Mouse (Mus musculus) neural tube, embryonic 15.5 days (tissue): Measurements from ENCODE around the gene Ddx4. TPM values are rescaled to one million over a fixed set of nuclear protein-coding genes. Genes with fewer than 3 reads are reported as not detected.
"Not testable (repeated sequence)": the region's sequence is repeated elsewhere in the genome, so short reads cannot be mapped to it uniquely, and the experiment has no call there.

Experiments
- ATAC-seq: fragments of 200-750 bp; cut with Nextera tagmentation; 2 replicates; pipeline ENCODE4 v1.8.0; 2017; ENCODE audit warnings: mild to moderate bottlenecking, moderate TSS enrichment, moderate library complexity; ENCODE audit not compliant: low FRiP score
- H3K27ac ChIP-seq: fragments of 300-500 bp; sonication (generic); replicated peaks from 2 replicates; pipeline ENCODE4 v1.5.1; 2015; ENCODE audit warnings: mild to moderate bottlenecking, inconsistent platforms
- H3K27me3 ChIP-seq: fragments of 300-500 bp; sonication (generic); replicated peaks from 2 replicates; pipeline ENCODE4 v1.6.1; 2015; ENCODE audit warnings: inconsistent platforms
- H3K36me3 ChIP-seq: fragments of 300-500 bp; sonication (generic); 2 replicates; pipeline ENCODE4 v1.6.1; 2015; ENCODE audit warnings: inconsistent platforms
- H3K4me1 ChIP-seq: fragments of 300-500 bp; sonication (generic); 2 replicates; pipeline ENCODE4 v1.6.1; 2015; ENCODE audit warnings: inconsistent platforms
- H3K4me2 ChIP-seq: fragments of 300-500 bp; sonication (generic); 2 replicates; pipeline ENCODE4 v1.6.1; 2015; ENCODE audit warnings: inconsistent platforms, mild to moderate bottlenecking, moderate library complexity
- H3K4me3 ChIP-seq: fragments of 300-500 bp; sonication (generic); replicated peaks from 2 replicates; pipeline ENCODE4 v1.5.1; 2015; ENCODE audit warnings: mild to moderate bottlenecking, inconsistent platforms
- H3K9ac ChIP-seq: fragments of 300-500 bp; sonication (generic); replicated peaks from 2 replicates; pipeline ENCODE4 v1.6.1; 2015; ENCODE audit warnings: mild to moderate bottlenecking, inconsistent platforms
- H3K9me3 ChIP-seq: fragments of 300-500 bp; sonication (generic); replicated peaks from 2 replicates; pipeline ENCODE4 v1.6.1; 2016; ENCODE audit warnings: inconsistent platforms
- WGBS: fragments of 180-500 bp; shearing (Covaris S2); methylation state at CpG from one replicate; pipeline ENCODE4 v1.1.7; 2015; ENCODE audit warnings: mixed read lengths; 5-methylcytosine and 5-hydroxymethylcytosine counted together
- polyA plus RNA-seq: library from polyadenylated mRNA; unstranded; fragments of >200 nt; fragmentation: Nextera tagmentation; extraction: Ambion mirVana; gene quantifications from 2 replicates; pipeline ENCODE4 v1.2.1, GENCODE M21; 2015

The Ddx4 gene
- polyA plus RNA-seq, 1 experiment from 2014 or later = 1.1 TPM

GRCm38 (mm10) chr13:112625566-112625965 lies 26.7 kb downstream of the Ddx4 start:
- Histone ChIP-seq H3K4me1 (no peaks in the 10 kb centered on the region), H3K4me3 (no peak overlapping the region), H3K9ac (no peak overlapping the region), H3K27me3 (no peaks in the 10 kb centered on the region), H3K4me2 (no peak overlapping the region), H3K36me3 (no peaks in the 10 kb centered on the region), H3K9me3 (no peaks in the 10 kb centered on the region), H3K27ac (no peak overlapping the region)
- no peak for ATAC-seq

- Histone ChIP-seq H3K9ac (no peak overlapping the region), H3K4me2 (no peak overlapping the region), H3K4me3 (no peak overlapping the region), H3K27ac (no peak overlapping the region), H3K36me3 (no peaks in the 10 kb centered on the region), H3K27me3 (no peaks in the 10 kb centered on the region), H3K9me3 (no peaks in the 10 kb centered on the region), H3K4me1 (no peaks in the 10 kb centered on the region)
- no peak for ATAC-seq
- 91% methylated on average over 3 of the region's 3 CpGs for WGBS
These were observed 27.7 kb downstream of the Ddx4 start for GRCm38 (mm10) chr13:112624622-112625021.

GRCm38 (mm10) chr13:112623656-112624055 lies 28.6 kb downstream of the Ddx4 start:
- H3K36me3 ChIP-seq = no peaks in the 10 kb centered on the region

GRCm38 (mm10) chr13:112621592-112621991 lies 30.7 kb downstream of the Ddx4 start:
- H3K4me3 ChIP-seq = no peak overlapping the region
- no peaks in the 10 kb centered on the region for H3K9me3 ChIP-seq
- H3K4me2 ChIP-seq = no peak overlapping the region
- no peak overlapping the region for H3K9ac ChIP-seq
- no peak overlapping the region for H3K27ac ChIP-seq
- WGBS = 70% methylated on average over 3 of the region's 3 CpGs
- no peak for ATAC-seq
- no peaks in the 10 kb centered on the region for H3K36me3 ChIP-seq
- H3K27me3 ChIP-seq = no peaks in the 10 kb centered on the region
- H3K4me1 ChIP-seq = no peaks in the 10 kb centered on the region

More at GRCm38 (mm10) chr13:112623656-112624055, 28.6 kb downstream of the Ddx4 start:
- H3K27ac ChIP-seq = no peak overlapping the region
- H3K9me3 ChIP-seq = no peaks in the 10 kb centered on the region
- no peak for ATAC-seq
- H3K9ac ChIP-seq = no peak overlapping the region
- H3K27me3 ChIP-seq = no peaks in the 10 kb centered on the region
- H3K4me2 ChIP-seq = no peak overlapping the region
- no peak overlapping the region for H3K4me3 ChIP-seq
- H3K4me1 ChIP-seq = no peaks in the 10 kb centered on the region
- WGBS = 57% methylated on average over 7 of the region's 7 CpGs

- 92% methylated on average over 3 of the region's 3 CpGs for WGBS
- no peaks in the 10 kb centered on the region for H3K36me3 ChIP-seq
- H3K27me3 ChIP-seq = no peaks in the 10 kb centered on the region
- no peak overlapping the region for H3K27ac ChIP-seq
- H3K4me2 ChIP-seq = no peak overlapping the region
- no peaks in the 10 kb centered on the region for H3K4me1 ChIP-seq
- H3K4me3 ChIP-seq = no peak overlapping the region
- no peak for ATAC-seq
- no peak overlapping the region for H3K9ac ChIP-seq
- H3K9me3 ChIP-seq = no peaks in the 10 kb centered on the region
These were observed 43.7 kb downstream of the Ddx4 start for GRCm38 (mm10) chr13:112608606-112609005.

- Histone ChIP-seq H3K4me1 (no peaks in the 10 kb centered on the region), H3K4me3 (no peak overlapping the region), H3K27ac (no peak overlapping the region), H3K27me3 (no peaks in the 10 kb centered on the region), H3K9me3 (no peaks in the 10 kb centered on the region), H3K9ac (no peak overlapping the region), H3K4me2 (no peak overlapping the region), H3K36me3 (no peaks in the 10 kb centered on the region)
- WGBS = 80% methylated on average over 4 of the region's 4 CpGs
- no peak for ATAC-seq
These were observed 47.9 kb downstream of the Ddx4 start for GRCm38 (mm10) chr13:112604411-112604810.

GRCm38 (mm10) chr13:112603839-112604238 lies 48.4 kb downstream of the Ddx4 start:
- WGBS = 94% methylated on average over 1 of the region's 1 CpGs
- H3K9me3 ChIP-seq = no peaks in the 10 kb centered on the region
- H3K36me3 ChIP-seq = no peaks in the 10 kb centered on the region
- no peaks in the 10 kb centered on the region for H3K27me3 ChIP-seq
- no peak overlapping the region for H3K9ac ChIP-seq
- ATAC-seq = no peak
- H3K4me1 ChIP-seq = no peaks in the 10 kb centered on the region
- no peak overlapping the region for H3K4me3 ChIP-seq
- no peak overlapping the region for H3K4me2 ChIP-seq
- no peak overlapping the region for H3K27ac ChIP-seq

- WGBS = 97% methylated on average over 2 of the region's 2 CpGs
- ATAC-seq = no peak
- Histone ChIP-seq H3K9ac (no peak overlapping the region), H3K36me3 (no peaks in the 10 kb centered on the region), H3K27ac (no peak overlapping the region), H3K27me3 (no peaks in the 10 kb centered on the region), H3K9me3 (no peaks in the 10 kb centered on the region), H3K4me3 (no peak overlapping the region), H3K4me1 (no peaks in the 10 kb centered on the region), H3K4me2 (no peak overlapping the region)
These were observed 49.7 kb downstream of the Ddx4 start for GRCm38 (mm10) chr13:112602607-112603006.

GRCm38 (mm10) chr13:112594260-112594659 lies 58.0 kb downstream of the Ddx4 start, which contains the start of gene Il31ra:
Il31ra (minus strand) TSS chr13:112594360.
- H3K4me3 ChIP-seq, H3K27me3 ChIP-seq, H3K36me3 ChIP-seq, H3K27ac ChIP-seq, H3K9me3 ChIP-seq, ATAC-seq, H3K4me1 ChIP-seq, H3K4me2 ChIP-seq, H3K9ac ChIP-seq: not testable (repeated sequence)
- WGBS = 93% methylated on average over 3 of the region's 8 CpGs

- no peak overlapping the region for H3K4me2 ChIP-seq
- no peak overlapping the region for H3K27ac ChIP-seq
- WGBS = 82% methylated on average over 2 of the region's 2 CpGs
- no peak overlapping the region for H3K4me3 ChIP-seq
- no peaks in the 10 kb centered on the region for H3K4me1 ChIP-seq
- H3K9ac ChIP-seq = no peak overlapping the region
- H3K9me3 ChIP-seq = no peaks in the 10 kb centered on the region
- H3K27me3 ChIP-seq = no peaks in the 10 kb centered on the region
- no peak for ATAC-seq
- no peaks in the 10 kb centered on the region for H3K36me3 ChIP-seq
These were observed 62.0 kb downstream of the Ddx4 start for GRCm38 (mm10) chr13:112590254-112590653.

GRCm38 (mm10) chr13:112589625-112590024 lies 62.6 kb downstream of the Ddx4 start:
- Histone ChIP-seq H3K27ac (no peak overlapping the region), H3K36me3 (no peaks in the 10 kb centered on the region), H3K4me3 (no peak overlapping the region), H3K9me3 (no peaks in the 10 kb centered on the region), H3K9ac (no peak overlapping the region), H3K4me1 (no peaks in the 10 kb centered on the region), H3K27me3 (no peaks in the 10 kb centered on the region), H3K4me2 (no peak overlapping the region)
- ATAC-seq = no peak

- 75% methylated on average over 7 of the region's 7 CpGs for WGBS
- ATAC-seq = no peak
- Histone ChIP-seq H3K36me3 (no peaks in the 10 kb centered on the region), H3K9me3 (no peaks in the 10 kb centered on the region), H3K4me3 (no peak overlapping the region), H3K27me3 (no peaks in the 10 kb centered on the region), H3K4me2 (no peak overlapping the region), H3K27ac (no peak overlapping the region), H3K9ac (no peak overlapping the region), H3K4me1 (peaks cover 4% of the 10 kb centered on the region; the same call in 1 of the 2 replicates)
These were observed 67.6 kb downstream of the Ddx4 start for GRCm38 (mm10) chr13:112584556-112585237.
